Mouse (Mus musculus) liver, postnatal 0 days (tissue): ENCODE results near the gene Mapk10. TPM values are rescaled to one million over a fixed set of nuclear protein-coding genes. Genes with fewer than 3 reads are reported as not detected.
"Not testable (repeated sequence)": the region's sequence is repeated elsewhere in the genome, so short reads cannot be mapped to it uniquely, and the experiment has no call there.

Experiments used
- ATAC-seq: fragments of 200-750 bp; cut with Nextera tagmentation; 2 replicates; pipeline ENCODE4 v1.8.0; 2017; ENCODE audit warnings: mild to moderate bottlenecking, moderate library complexity
- DNase-seq: peaks from one replicate; pipeline ENCODE4 v3.0.0-alpha.2; 2016
- H3K27ac ChIP-seq: fragments of 300-500 bp; sonication (generic); 2 replicates; pipeline ENCODE4 v1.5.1; 2014; ENCODE audit warnings: antibody characterized with exemption, moderate library complexity, mild to moderate bottlenecking, low read depth
- H3K27me3 ChIP-seq: fragments of 300-500 bp; sonication (generic); 2 replicates; pipeline ENCODE4 v1.6.1; 2014; ENCODE audit warnings: low read length, control low read depth, mixed read lengths; ENCODE audit not compliant: insufficient read depth
- H3K36me3 ChIP-seq: fragments of 300-500 bp; sonication (generic); replicated peaks from 2 replicates; pipeline ENCODE4 v1.6.1; 2014; ENCODE audit warnings: mild to moderate bottlenecking, control low read depth, low read length, moderate library complexity, mixed read lengths; ENCODE audit not compliant: insufficient read depth
- H3K4me1 ChIP-seq: fragments of 300-500 bp; sonication (generic); 2 replicates; pipeline ENCODE4 v1.6.1; 2014; ENCODE audit warnings: antibody characterized with exemption, mild to moderate bottlenecking, control low read depth; ENCODE audit not compliant: insufficient read depth
- H3K4me2 ChIP-seq: fragments of 300-500 bp; sonication (generic); 2 replicates; pipeline ENCODE4 v1.6.1; 2014; ENCODE audit warnings: low read depth, mild to moderate bottlenecking, low read length, moderate library complexity, mixed read lengths
- H3K4me3 ChIP-seq: fragments of 300-500 bp; sonication (generic); 2 replicates; pipeline ENCODE4 v1.5.1; 2014; ENCODE audit warnings: low read depth, low read length
- H3K9ac ChIP-seq: fragments of 300-500 bp; sonication (generic); replicated peaks from 2 replicates; pipeline ENCODE4 v1.6.1; 2014; ENCODE audit warnings: mild to moderate bottlenecking, moderate library complexity
- H3K9me3 ChIP-seq: fragments of 300-500 bp; sonication (generic); 2 replicates; pipeline ENCODE4 v1.6.1; 2016; ENCODE audit warnings: mild to moderate bottlenecking, control low read depth, low read length, mixed read lengths
- CTCF ChIP-seq: sonication (generic); IDR thresholded peaks from 2 replicates; pipeline ENCODE4 v1.5.1; 2016; ENCODE audit warnings: antibody characterized with exemption, low read depth
- EP300 ChIP-seq: IDR thresholded peaks from 2 replicates; pipeline ENCODE4 v1.6.1; 2016; ENCODE audit warnings: antibody characterized with exemption, low read depth, mild to moderate bottlenecking
- WGBS: fragments of 180-500 bp; shearing (Covaris S2); extraction: QIAGEN DNeasy Blood & Tissue Kit; methylation state at CpG from one replicate; pipeline ENCODE4 v1.1.7; 2014; ENCODE audit not compliant: insufficient replicate concordance; 5-methylcytosine and 5-hydroxymethylcytosine counted together
- polyA plus RNA-seq: library from polyadenylated mRNA; unstranded; fragments of >200 nt; fragmentation: Nextera tagmentation; extraction: Ambion mirVana; gene quantifications from 2 replicates; pipeline ENCODE4 v1.2.1, GENCODE M21; 2015

Gene Mapk10
- polyA plus RNA-seq, 1 experiment from 2014 or later = not detected

GRCm38 (mm10) chr5:102892226-102892625, 318.9 kb downstream of the Mapk10 start:
- no peak for TF ChIP-seq CTCF
- TF ChIP-seq EP300 = no peak
- Histone ChIP-seq H3K9me3 (no peaks in the 10 kb centered on the region), H3K4me3 (no peak overlapping the region), H3K27ac (no peak overlapping the region), H3K4me2 (no peak overlapping the region), H3K27me3 (no peaks in the 10 kb centered on the region), H3K36me3 (peaks cover 3% of the 10 kb centered on the region; the same call in 1 of the 2 replicates), H3K9ac (no peak overlapping the region), H3K4me1 (no peaks in the 10 kb centered on the region)
- no peak for DNase-seq
- ATAC-seq = no peak
- WGBS = 88% methylated on average over 11 of the region's 11 CpGs

GRCm38 (mm10) chr5:102889163-102889488, 322.0 kb downstream of the Mapk10 start:
- no peak overlapping the region for H3K4me2 ChIP-seq
- H3K27me3 ChIP-seq = no peaks in the 10 kb centered on the region
- H3K36me3 ChIP-seq = peaks cover 3% of the 10 kb centered on the region; the same call in 1 of the 2 replicates
- H3K9me3 ChIP-seq = no peaks in the 10 kb centered on the region
- ATAC-seq = no peak
- 68% methylated on average over 2 of the region's 2 CpGs for WGBS
- no peak overlapping the region for H3K9ac ChIP-seq
- H3K4me3 ChIP-seq = no peak overlapping the region
- no peak overlapping the region for H3K27ac ChIP-seq
- TF ChIP-seq CTCF = no peak
- no peak for TF ChIP-seq EP300
- H3K4me1 ChIP-seq = no peaks in the 10 kb centered on the region
- DNase-seq = no peak

GRCm38 (mm10) chr5:102888482-102889162, 322.5 kb downstream of the Mapk10 start:
- Histone ChIP-seq H3K36me3 (peaks cover 3% of the 10 kb centered on the region; the same call in 1 of the 2 replicates), H3K4me3 (no peak overlapping the region), H3K27ac (no peak overlapping the region), H3K27me3 (no peaks in the 10 kb centered on the region), H3K4me2 (no peak overlapping the region), H3K9ac (no peak overlapping the region), H3K4me1 (no peaks in the 10 kb centered on the region), H3K9me3 (no peaks in the 10 kb centered on the region)
- ATAC-seq (no peak), DNase-seq (no peak)
- 83% methylated on average over 14 of the region's 14 CpGs for WGBS
- TF ChIP-seq CTCF (no peak), EP300 (no peak)

GRCm38 (mm10) chr5:102875628-102876027, 335.5 kb downstream of the Mapk10 start:
- no peak for TF ChIP-seq EP300
- no peak for TF ChIP-seq CTCF
- no peaks in the 10 kb centered on the region for H3K36me3 ChIP-seq
- no peak overlapping the region for H3K27ac ChIP-seq
- no peak overlapping the region for H3K4me2 ChIP-seq
- no peak for DNase-seq
- H3K4me1 ChIP-seq = no peaks in the 10 kb centered on the region
- no peak for ATAC-seq
- no peaks in the 10 kb centered on the region for H3K27me3 ChIP-seq
- no peaks in the 10 kb centered on the region for H3K9me3 ChIP-seq
- no peak overlapping the region for H3K4me3 ChIP-seq
- WGBS = 63% methylated on average over 16 of the region's 16 CpGs
- H3K9ac ChIP-seq = no peak overlapping the region

- no peak for ATAC-seq
- H3K4me1 ChIP-seq = no peaks in the 10 kb centered on the region
- no peak overlapping the region for H3K27ac ChIP-seq
- H3K4me3 ChIP-seq = no peak overlapping the region
- no peak for TF ChIP-seq EP300
- peak; percentile 80 for TF ChIP-seq CTCF
- H3K9me3 ChIP-seq = no peaks in the 10 kb centered on the region
- no peaks in the 10 kb centered on the region for H3K27me3 ChIP-seq
- WGBS = 39% methylated on average over 11 of the region's 11 CpGs
- no peak overlapping the region for H3K4me2 ChIP-seq
- peak; percentile 36 for DNase-seq
- H3K36me3 ChIP-seq = no peaks in the 10 kb centered on the region
- no peak overlapping the region for H3K9ac ChIP-seq
Measured at GRCm38 (mm10) chr5:102874605-102875298, 336.4 kb downstream of the Mapk10 start.

- not testable (repeated sequence) for H3K36me3 ChIP-seq, ATAC-seq, DNase-seq, H3K27ac ChIP-seq, H3K4me1 ChIP-seq, H3K27me3 ChIP-seq, H3K9me3 ChIP-seq, H3K9ac ChIP-seq, H3K4me3 ChIP-seq, H3K4me2 ChIP-seq
- WGBS = 91% methylated on average over 8 of the region's 9 CpGs
Measured at GRCm38 (mm10) chr5:102872996-102873395, 338.1 kb downstream of the Mapk10 start.
